Mouse (Mus musculus): ENCODE data around the gene Tgfbi. TPM values are rescaled to one million over a fixed set of nuclear protein-coding genes. Genes with fewer than 3 reads are reported as not detected.

Tgfbi gene
- polyA plus RNA-seq, 1 experiment from 2014 or later = 64.4 TPM

DNA sequence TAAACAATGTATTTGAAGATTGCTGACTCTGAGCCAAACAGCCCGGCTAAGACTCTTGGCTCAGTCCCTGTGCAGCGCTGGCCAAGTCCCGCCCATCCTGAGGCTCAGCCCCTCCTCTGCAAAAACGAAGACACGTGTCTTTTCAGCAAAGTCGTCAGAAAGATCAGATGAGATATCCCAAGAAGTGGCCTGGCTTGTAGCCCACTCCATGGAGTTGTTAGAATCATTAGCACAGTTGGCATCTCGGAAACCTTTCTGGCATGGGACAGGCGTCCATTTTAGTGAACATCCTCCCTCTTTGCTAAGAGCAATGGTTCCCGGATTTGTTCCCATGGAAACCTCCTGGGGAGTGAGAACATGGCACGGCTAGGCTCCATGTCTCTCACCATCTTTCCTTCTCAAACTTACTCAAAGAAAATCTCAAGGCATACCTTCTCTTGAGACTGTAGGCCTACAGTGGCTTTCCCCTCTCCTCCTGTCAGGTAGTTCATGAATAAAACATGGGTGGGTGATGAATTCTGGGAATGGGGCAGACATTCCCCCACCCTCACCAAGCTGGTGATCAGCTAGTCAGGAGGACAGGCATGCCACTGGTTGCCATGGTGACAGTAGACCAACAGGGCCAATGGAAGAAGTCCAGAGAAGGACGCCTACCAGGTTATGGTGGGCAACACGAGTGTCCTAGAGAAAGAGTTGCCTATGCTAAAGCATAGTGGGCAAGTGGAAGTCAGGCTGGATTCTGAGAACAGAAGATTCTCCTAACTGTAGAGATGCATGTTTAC, 11.3 kb upstream of the Tgfbi start:
- 0 out of 2 replicates have a peak, but pooled peaks have one; percentile 65 for ATAC-seq (ENCODE audit: insufficient number of reproducible peaks, low FRiP score, low TSS enrichment, low read depth)
- Histone ChIP-seq H3K9me3 (replicated peaks) (no peaks in the 10 kb centered on the region), H3K4me3 (replicated peaks) (no peak overlapping the region), H3K27ac (replicated peaks) (peak overlapping the region; percentile 63), H3K27me3 (no peaks in the 10 kb centered on the region), H3K4me1 (peaks cover 70% of the 10 kb centered on the region), H3K9ac (no peak overlapping the region), H3K36me3 (no peaks in the 10 kb centered on the region), H3K4me2 (replicated peaks) (no peak overlapping the region)
- 36% methylated on average over 12 of the region's 12 CpGs for WGBS

- no peaks in the 10 kb centered on the region for H3K9me3 ChIP-seq (replicated peaks)
- H3K4me2 ChIP-seq (replicated peaks) = no peak overlapping the region
- 84% methylated on average over 2 of the region's 2 CpGs for WGBS
- no peak overlapping the region for H3K9ac ChIP-seq
- 0 out of 2 replicates have a peak overlapping the region, but pooled peaks have one; percentile 84 for H3K27ac ChIP-seq (replicated peaks)
- H3K36me3 ChIP-seq = no peaks in the 10 kb centered on the region
- ATAC-seq (ENCODE audit: insufficient number of reproducible peaks, low FRiP score, low TSS enrichment, low read depth) = no peak
- no peaks in the 10 kb centered on the region for H3K27me3 ChIP-seq
- peaks cover 55% of the 10 kb centered on the region for H3K4me1 ChIP-seq
- H3K4me3 ChIP-seq (replicated peaks) = no peak overlapping the region
These were observed 9.8 kb upstream of the Tgfbi start for GRCm38 (mm10) chr13:56599511-56599910.

DNA sequence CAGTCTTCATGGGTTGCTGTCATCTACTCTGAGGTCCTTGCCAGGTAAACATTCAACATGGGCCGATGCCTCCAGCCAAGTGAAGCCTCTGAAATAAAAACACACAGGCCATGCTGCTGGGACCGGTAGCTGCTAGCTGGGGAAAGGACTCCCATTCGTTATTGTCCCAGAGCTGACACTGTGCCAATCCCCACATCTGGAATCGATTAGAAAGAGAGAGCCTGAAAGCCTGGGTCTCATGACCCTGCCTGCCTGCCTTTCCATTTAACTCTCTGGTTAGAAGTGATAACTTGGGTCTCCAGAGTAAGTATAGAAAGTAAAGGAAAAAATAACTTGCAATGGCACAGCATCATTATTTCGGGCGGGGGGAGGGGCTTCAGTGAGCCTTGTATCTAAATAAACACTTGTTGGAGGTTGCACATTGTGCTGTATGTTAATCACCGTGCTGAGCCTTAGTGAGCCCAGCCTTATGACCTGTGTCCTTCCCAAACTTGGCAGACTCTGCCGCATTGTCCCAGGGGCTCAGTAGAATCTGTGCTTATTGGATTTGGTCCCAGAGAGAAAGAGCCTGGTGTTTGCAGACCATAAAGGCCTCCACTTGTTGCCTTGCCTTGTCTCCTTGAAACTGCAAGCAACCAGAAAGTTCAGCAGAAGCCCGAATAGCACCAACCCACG, 9.0 kb upstream of the Tgfbi start:
- 30% methylated on average over 10 of the region's 10 CpGs for WGBS
- Histone ChIP-seq H3K27ac (replicated peaks) (peak overlapping the region; percentile 84), H3K27me3 (no peaks in the 10 kb centered on the region), H3K4me2 (replicated peaks) (no peak overlapping the region), H3K9ac (no peak overlapping the region), H3K4me1 (peaks cover 46% of the 10 kb centered on the region), H3K36me3 (no peaks in the 10 kb centered on the region), H3K9me3 (replicated peaks) (no peaks in the 10 kb centered on the region), H3K4me3 (replicated peaks) (no peak overlapping the region)
- ATAC-seq (ENCODE audit: insufficient number of reproducible peaks, low FRiP score, low TSS enrichment, low read depth) = no peak

GRCm38 (mm10) chr13:56601199-56601598, 8.1 kb upstream of the Tgfbi start:
- peaks cover 44% of the 10 kb centered on the region for H3K4me1 ChIP-seq
- no peak; the same call in 1 of the 2 replicates for ATAC-seq (ENCODE audit: insufficient number of reproducible peaks, low FRiP score, low TSS enrichment, low read depth)
- H3K36me3 ChIP-seq = no peaks in the 10 kb centered on the region
- H3K9ac ChIP-seq = no peak overlapping the region
- H3K27ac ChIP-seq (replicated peaks) = peak overlapping the region; percentile 84
- H3K27me3 ChIP-seq = no peaks in the 10 kb centered on the region
- H3K9me3 ChIP-seq (replicated peaks) = no peaks in the 10 kb centered on the region
- 13% methylated on average over 11 of the region's 11 CpGs for WGBS
- H3K4me2 ChIP-seq (replicated peaks) = no peak overlapping the region
- H3K4me3 ChIP-seq (replicated peaks) = no peak overlapping the region

DNA sequence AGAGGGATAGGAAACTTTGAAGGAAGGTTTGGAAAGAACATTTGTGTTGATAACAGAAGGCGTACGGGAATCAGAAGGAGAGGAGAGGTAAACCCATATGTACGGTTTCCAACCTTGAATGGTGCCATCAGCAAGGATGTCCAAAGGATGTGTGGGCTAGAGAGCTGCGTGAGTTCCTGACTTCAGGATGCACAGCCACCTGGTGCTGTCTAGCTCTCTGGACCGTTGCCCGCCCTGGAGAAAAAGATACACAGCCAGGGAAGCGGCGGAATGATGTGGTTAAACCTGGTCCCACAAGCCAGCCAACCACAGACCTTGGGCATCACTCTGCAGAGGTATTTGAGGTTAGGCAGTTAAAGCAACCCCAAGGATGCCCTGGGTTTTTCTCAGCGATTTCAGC, 3.8 kb upstream of the Tgfbi start:
- Histone ChIP-seq H3K36me3 (no peaks in the 10 kb centered on the region), H3K4me1 (peaks cover 55% of the 10 kb centered on the region), H3K27me3 (0 out of 2 replicates have a peak, but pooled peaks cover 13% of the 10 kb centered on the region), H3K27ac (replicated peaks) (no peak overlapping the region), H3K9ac (no peak overlapping the region), H3K9me3 (replicated peaks) (no peaks in the 10 kb centered on the region), H3K4me3 (replicated peaks) (no peak overlapping the region), H3K4me2 (replicated peaks) (no peak overlapping the region)
- no peak for ATAC-seq (ENCODE audit: insufficient number of reproducible peaks, low FRiP score, low TSS enrichment, low read depth)
- WGBS = 85% methylated on average over 9 of the region's 9 CpGs

- ATAC-seq (ENCODE audit: insufficient number of reproducible peaks, low FRiP score, low TSS enrichment, low read depth) = no peak
- no peak overlapping the region for H3K4me2 ChIP-seq (replicated peaks)
- no peaks in the 10 kb centered on the region for H3K9me3 ChIP-seq (replicated peaks)
- no peaks in the 10 kb centered on the region for H3K36me3 ChIP-seq
- H3K27ac ChIP-seq (replicated peaks) = peak overlapping the region; percentile 78
- 45% methylated on average over 11 of the region's 11 CpGs for WGBS
- no peak overlapping the region for H3K4me3 ChIP-seq (replicated peaks)
- no peak overlapping the region for H3K9ac ChIP-seq
- 0 out of 2 replicates have a peak, but pooled peaks cover 14% of the 10 kb centered on the region for H3K27me3 ChIP-seq
- H3K4me1 ChIP-seq = peaks cover 52% of the 10 kb centered on the region
These were observed 2.6 kb upstream of the Tgfbi start for GRCm38 (mm10) chr13:56606724-56607123.

DNA sequence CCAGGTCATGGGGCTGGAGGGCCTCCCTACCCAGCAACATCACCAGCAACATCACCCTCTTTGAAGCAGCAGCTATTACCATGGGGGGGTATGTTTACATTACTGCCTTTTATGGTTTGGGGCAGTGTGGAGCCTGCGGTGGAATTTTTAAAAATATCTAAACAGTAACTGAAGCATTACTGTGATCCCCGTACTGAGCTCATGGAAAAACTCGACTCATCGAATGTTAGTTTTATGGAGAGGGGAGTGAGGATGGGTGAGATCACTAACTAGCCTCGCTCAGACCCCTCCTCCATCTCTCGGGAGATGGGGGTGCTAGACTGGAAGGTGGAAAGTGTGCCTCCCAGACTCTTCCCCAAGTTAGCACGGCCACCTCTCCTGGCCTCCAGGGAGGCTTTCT, 2.1 kb upstream of the Tgfbi start:
- no peak for ATAC-seq (ENCODE audit: insufficient number of reproducible peaks, low FRiP score, low TSS enrichment, low read depth)
- Histone ChIP-seq H3K9me3 (replicated peaks) (no peaks in the 10 kb centered on the region), H3K27me3 (0 out of 2 replicates have a peak, but pooled peaks cover 14% of the 10 kb centered on the region), H3K27ac (replicated peaks) (peak overlapping the region; percentile 78), H3K9ac (no peak overlapping the region), H3K4me2 (replicated peaks) (no peak overlapping the region), H3K4me1 (peaks cover 54% of the 10 kb centered on the region), H3K36me3 (no peaks in the 10 kb centered on the region), H3K4me3 (replicated peaks) (no peak overlapping the region)
- WGBS = 18% methylated on average over 7 of the region's 7 CpGs

DNA sequence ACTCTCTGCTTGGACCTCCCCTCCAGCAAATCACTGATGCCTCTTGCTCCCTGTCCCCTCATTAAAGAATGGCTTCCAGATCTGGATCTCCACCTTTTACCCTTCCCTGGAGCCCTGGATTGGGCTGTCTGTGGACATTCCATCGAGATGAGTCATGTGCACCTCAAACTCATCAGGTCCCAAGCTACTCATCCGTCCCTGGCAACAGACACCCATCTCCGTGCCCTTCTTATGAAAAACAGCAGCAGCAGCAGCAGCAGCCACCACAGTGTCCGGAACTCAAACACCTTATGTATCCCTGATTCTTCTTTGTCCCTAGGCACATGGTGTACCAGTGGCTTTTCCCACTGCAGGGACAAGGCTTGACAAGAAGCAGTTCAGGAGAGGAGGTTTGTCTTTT, 1.5 kb upstream of the Tgfbi start:
- ATAC-seq (ENCODE audit: insufficient number of reproducible peaks, low FRiP score, low TSS enrichment, low read depth) = no peak
- H3K9me3 ChIP-seq (replicated peaks) = no peaks in the 10 kb centered on the region
- H3K4me3 ChIP-seq (replicated peaks) = no peak overlapping the region
- H3K27ac ChIP-seq (replicated peaks) = peak overlapping the region; percentile 78
- 0 out of 2 replicates have a peak, but pooled peaks cover 14% of the 10 kb centered on the region for H3K27me3 ChIP-seq
- H3K4me1 ChIP-seq = peaks cover 60% of the 10 kb centered on the region
- WGBS = 65% methylated on average over 4 of the region's 4 CpGs
- H3K36me3 ChIP-seq = no peaks in the 10 kb centered on the region
- H3K4me2 ChIP-seq (replicated peaks) = no peak overlapping the region
- H3K9ac ChIP-seq = no peak overlapping the region

- Histone ChIP-seq H3K9me3 (replicated peaks) (no peaks in the 10 kb centered on the region), H3K4me3 (replicated peaks) (no peak overlapping the region), H3K27me3 (0 out of 2 replicates have a peak, but pooled peaks cover 14% of the 10 kb centered on the region), H3K9ac (no peak overlapping the region), H3K4me1 (peaks cover 89% of the 10 kb centered on the region), H3K36me3 (no peaks in the 10 kb centered on the region), H3K27ac (replicated peaks) (no peak overlapping the region), H3K4me2 (replicated peaks) (no peak overlapping the region)
- 76% methylated on average over 4 of the region's 4 CpGs for WGBS
- no peak for ATAC-seq (ENCODE audit: insufficient number of reproducible peaks, low FRiP score, low TSS enrichment, low read depth)
These were observed 1.8 kb downstream of the Tgfbi start for GRCm38 (mm10) chr13:56611129-56611528.

DNA sequence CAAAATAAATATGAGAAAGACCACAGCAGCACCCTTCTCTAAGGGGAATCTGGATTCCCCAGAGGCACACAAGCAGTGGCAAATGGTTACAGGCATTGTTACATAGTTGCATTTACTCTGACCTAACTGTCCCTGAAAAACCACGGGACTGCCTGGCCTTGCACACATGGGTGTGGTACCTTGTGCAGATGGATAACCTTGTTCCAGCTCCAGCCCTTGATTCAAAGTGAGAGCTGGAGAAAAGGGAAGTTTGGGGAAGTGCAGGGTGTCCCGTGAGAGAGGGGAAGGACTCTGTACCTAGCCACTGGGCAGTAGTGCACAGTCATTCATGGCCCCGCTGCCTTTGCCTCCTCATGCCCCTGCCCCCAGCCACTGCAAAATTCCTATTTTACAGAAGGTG, 2.4 kb downstream of the Tgfbi start:
- Histone ChIP-seq H3K27ac (replicated peaks) (peak overlapping the region; percentile 28; the same call in 1 of the 2 replicates), H3K27me3 (0 out of 2 replicates have a peak, but pooled peaks cover 14% of the 10 kb centered on the region), H3K36me3 (no peaks in the 10 kb centered on the region), H3K4me2 (replicated peaks) (0 out of 2 replicates have a peak overlapping the region, but pooled peaks have one; percentile 21), H3K9me3 (replicated peaks) (no peaks in the 10 kb centered on the region), H3K4me3 (replicated peaks) (no peak overlapping the region), H3K9ac (no peak overlapping the region), H3K4me1 (peaks cover 86% of the 10 kb centered on the region)
- WGBS = 35% methylated on average over 3 of the region's 3 CpGs
- no peak for ATAC-seq (ENCODE audit: insufficient number of reproducible peaks, low FRiP score, low TSS enrichment, low read depth)

GRCm38 (mm10) chr13:56612331-56612730, 3.0 kb downstream of the Tgfbi start:
- no peaks in the 10 kb centered on the region for H3K36me3 ChIP-seq
- no peaks in the 10 kb centered on the region for H3K9me3 ChIP-seq (replicated peaks)
- H3K9ac ChIP-seq = no peak overlapping the region
- peaks cover 81% of the 10 kb centered on the region for H3K4me1 ChIP-seq
- H3K27ac ChIP-seq (replicated peaks) = 0 out of 2 replicates have a peak overlapping the region, but pooled peaks have one; percentile 28
- 0 out of 2 replicates have a peak overlapping the region, but pooled peaks have one; percentile 2 for H3K4me3 ChIP-seq (replicated peaks)
- peak overlapping the region; percentile 21; the same call in 1 of the 2 replicates for H3K4me2 ChIP-seq (replicated peaks)
- H3K27me3 ChIP-seq = 0 out of 2 replicates have a peak, but pooled peaks cover 14% of the 10 kb centered on the region
- 6% methylated on average over 10 of the region's 10 CpGs for WGBS
- ATAC-seq (ENCODE audit: insufficient number of reproducible peaks, low FRiP score, low TSS enrichment, low read depth) = no peak
